Mouse (Mus musculus): Measurements from ENCODE around the gene Il1r1. TPM values are rescaled to one million over a fixed set of nuclear protein-coding genes. Genes with fewer than 3 reads are reported as not detected.

The Il1r1 gene
- polyA plus RNA-seq, 1 experiment from 2014 or later, result 22.0 TPM

GRCm38 (mm10) chr1:40190025-40190424 is 34.9 kb upstream of the Il1r1 start:
- no peak for DNase-seq (ENCODE audit: low spot score)
- Histone ChIP-seq H3K27me3 (replicated peaks; ENCODE audit: control insufficient read depth, insufficient read depth, low read length) (no peaks in the 10 kb centered on the region), H3K4me3 (ENCODE audit: low read depth, low read length) (no peak overlapping the region), H3K9ac (ENCODE audit: low read depth, low read length) (no peak overlapping the region), H3K9me3 (ENCODE audit: control insufficient read depth, low read length) (no peaks in the 10 kb centered on the region), H3K4me2 (no peak overlapping the region), H3K4me1 (replicated peaks; ENCODE audit: control insufficient read depth, insufficient read depth, low read length) (no peaks in the 10 kb centered on the region), H3K36me3 (ENCODE audit: control insufficient read depth, insufficient read depth, low read length) (no peaks in the 10 kb centered on the region), H3K27ac (ENCODE audit: low read depth, low read length) (no peak overlapping the region)
- WGBS, result 69% methylated on average over 5 of the region's 5 CpGs
- no peak for ATAC-seq (replicated peaks; ENCODE audit: low FRiP score)

- DNase-seq (ENCODE audit: low spot score) (no peak), ATAC-seq (replicated peaks; ENCODE audit: low FRiP score) (no peak)
- no peaks in the 10 kb centered on the region for H3K4me1 ChIP-seq (replicated peaks; ENCODE audit: control insufficient read depth, insufficient read depth, low read length)
- H3K9me3 ChIP-seq (ENCODE audit: control insufficient read depth, low read length), result no peaks in the 10 kb centered on the region
- H3K36me3 ChIP-seq (ENCODE audit: control insufficient read depth, insufficient read depth, low read length), result no peaks in the 10 kb centered on the region
- no peak overlapping the region for H3K9ac ChIP-seq (ENCODE audit: low read depth, low read length)
- H3K27me3 ChIP-seq (replicated peaks; ENCODE audit: control insufficient read depth, insufficient read depth, low read length), result no peaks in the 10 kb centered on the region
- no peak overlapping the region for H3K4me2 ChIP-seq
- no peak overlapping the region for H3K27ac ChIP-seq (ENCODE audit: low read depth, low read length)
- H3K4me3 ChIP-seq (ENCODE audit: low read depth, low read length), result no peak overlapping the region
- WGBS, result 68% methylated on average over 5 of the region's 5 CpGs
Observed at GRCm38 (mm10) chr1:40190837-40191236, 34.0 kb upstream of the Il1r1 start.

- H3K4me2 ChIP-seq, result no peak overlapping the region
- no peak overlapping the region for H3K27ac ChIP-seq (ENCODE audit: low read depth, low read length)
- no peaks in the 10 kb centered on the region for H3K27me3 ChIP-seq (replicated peaks; ENCODE audit: control insufficient read depth, insufficient read depth, low read length)
- ATAC-seq (replicated peaks; ENCODE audit: low FRiP score) (no peak), DNase-seq (ENCODE audit: low spot score) (no peak)
- H3K36me3 ChIP-seq (ENCODE audit: control insufficient read depth, insufficient read depth, low read length), result no peaks in the 10 kb centered on the region
- 85% methylated on average over 2 of the region's 2 CpGs for WGBS
- H3K9ac ChIP-seq (ENCODE audit: low read depth, low read length), result no peak overlapping the region
- no peaks in the 10 kb centered on the region for H3K9me3 ChIP-seq (ENCODE audit: control insufficient read depth, low read length)
- H3K4me1 ChIP-seq (replicated peaks; ENCODE audit: control insufficient read depth, insufficient read depth, low read length), result no peaks in the 10 kb centered on the region
- H3K4me3 ChIP-seq (ENCODE audit: low read depth, low read length), result no peak overlapping the region
Observed at GRCm38 (mm10) chr1:40194279-40194678, 30.6 kb upstream of the Il1r1 start.

- Histone ChIP-seq H3K4me3 (ENCODE audit: low read depth, low read length) (no peak overlapping the region), H3K9me3 (ENCODE audit: control insufficient read depth, low read length) (no peaks in the 10 kb centered on the region), H3K4me1 (replicated peaks; ENCODE audit: control insufficient read depth, insufficient read depth, low read length) (no peaks in the 10 kb centered on the region), H3K27ac (ENCODE audit: low read depth, low read length) (no peak overlapping the region), H3K36me3 (ENCODE audit: control insufficient read depth, insufficient read depth, low read length) (no peaks in the 10 kb centered on the region), H3K9ac (ENCODE audit: low read depth, low read length) (no peak overlapping the region), H3K4me2 (no peak overlapping the region), H3K27me3 (replicated peaks; ENCODE audit: control insufficient read depth, insufficient read depth, low read length) (no peaks in the 10 kb centered on the region)
- 50% methylated on average over 4 of the region's 4 CpGs for WGBS
- ATAC-seq (replicated peaks; ENCODE audit: low FRiP score), result no peak
- DNase-seq (ENCODE audit: low spot score), result peak; percentile 5
Observed at GRCm38 (mm10) chr1:40213337-40214159, 11.3 kb upstream of the Il1r1 start.

GRCm38 (mm10) chr1:40217521-40217920 is 7.4 kb upstream of the Il1r1 start:
- no peak overlapping the region for H3K4me2 ChIP-seq
- DNase-seq (ENCODE audit: low spot score), result no peak
- 85% methylated on average over 5 of the region's 5 CpGs for WGBS
- no peak overlapping the region for H3K4me3 ChIP-seq (ENCODE audit: low read depth, low read length)
- H3K36me3 ChIP-seq (ENCODE audit: control insufficient read depth, insufficient read depth, low read length), result no peaks in the 10 kb centered on the region
- H3K27me3 ChIP-seq (replicated peaks; ENCODE audit: control insufficient read depth, insufficient read depth, low read length), result no peaks in the 10 kb centered on the region
- no peak overlapping the region for H3K27ac ChIP-seq (ENCODE audit: low read depth, low read length)
- no peak overlapping the region for H3K9ac ChIP-seq (ENCODE audit: low read depth, low read length)
- ATAC-seq (replicated peaks; ENCODE audit: low FRiP score), result no peak
- no peaks in the 10 kb centered on the region for H3K4me1 ChIP-seq (replicated peaks; ENCODE audit: control insufficient read depth, insufficient read depth, low read length)
- no peaks in the 10 kb centered on the region for H3K9me3 ChIP-seq (ENCODE audit: control insufficient read depth, low read length)

- Histone ChIP-seq H3K27me3 (replicated peaks; ENCODE audit: control insufficient read depth, insufficient read depth, low read length) (no peaks in the 10 kb centered on the region), H3K9ac (ENCODE audit: low read depth, low read length) (no peak overlapping the region), H3K9me3 (ENCODE audit: control insufficient read depth, low read length) (no peaks in the 10 kb centered on the region), H3K4me1 (replicated peaks; ENCODE audit: control insufficient read depth, insufficient read depth, low read length) (no peaks in the 10 kb centered on the region), H3K4me2 (no peak overlapping the region), H3K36me3 (ENCODE audit: control insufficient read depth, insufficient read depth, low read length) (no peaks in the 10 kb centered on the region), H3K4me3 (ENCODE audit: low read depth, low read length) (no peak overlapping the region), H3K27ac (ENCODE audit: low read depth, low read length) (no peak overlapping the region)
- ATAC-seq (replicated peaks; ENCODE audit: low FRiP score) (no peak), DNase-seq (ENCODE audit: low spot score) (no peak)
- WGBS, result 50% methylated on average over 3 of the region's 3 CpGs
Observed at GRCm38 (mm10) chr1:40218603-40219002, 6.3 kb upstream of the Il1r1 start.

GRCm38 (mm10) chr1:40220549-40220948 is 4.3 kb upstream of the Il1r1 start:
- Histone ChIP-seq H3K9me3 (ENCODE audit: control insufficient read depth, low read length) (no peaks in the 10 kb centered on the region), H3K4me2 (no peak overlapping the region), H3K36me3 (ENCODE audit: control insufficient read depth, insufficient read depth, low read length) (no peaks in the 10 kb centered on the region), H3K9ac (ENCODE audit: low read depth, low read length) (no peak overlapping the region), H3K4me1 (replicated peaks; ENCODE audit: control insufficient read depth, insufficient read depth, low read length) (peaks cover 4% of the 10 kb centered on the region), H3K4me3 (ENCODE audit: low read depth, low read length) (no peak overlapping the region), H3K27ac (ENCODE audit: low read depth, low read length) (no peak overlapping the region), H3K27me3 (replicated peaks; ENCODE audit: control insufficient read depth, insufficient read depth, low read length) (no peaks in the 10 kb centered on the region)
- whole genome bisulfite sequencing, result 50% methylated on average over 1 of the region's 1 CpGs
- ATAC-seq (replicated peaks; ENCODE audit: low FRiP score), result no peak
- DNase-seq (ENCODE audit: low spot score), result no peak

- H3K27ac ChIP-seq (ENCODE audit: low read depth, low read length), result no peak overlapping the region
- no peak overlapping the region for H3K4me2 ChIP-seq
- ATAC-seq (replicated peaks; ENCODE audit: low FRiP score), result no peak
- 50% methylated on average over 4 of the region's 4 CpGs for WGBS
- peaks cover 4% of the 10 kb centered on the region for H3K4me1 ChIP-seq (replicated peaks; ENCODE audit: control insufficient read depth, insufficient read depth, low read length)
- H3K4me3 ChIP-seq (ENCODE audit: low read depth, low read length), result no peak overlapping the region
- no peaks in the 10 kb centered on the region for H3K27me3 ChIP-seq (replicated peaks; ENCODE audit: control insufficient read depth, insufficient read depth, low read length)
- no peak for DNase-seq (ENCODE audit: low spot score)
- no peak overlapping the region for H3K9ac ChIP-seq (ENCODE audit: low read depth, low read length)
- H3K9me3 ChIP-seq (ENCODE audit: control insufficient read depth, low read length), result no peaks in the 10 kb centered on the region
- H3K36me3 ChIP-seq (ENCODE audit: control insufficient read depth, insufficient read depth, low read length), result no peaks in the 10 kb centered on the region
Observed at GRCm38 (mm10) chr1:40221864-40222263, 3.0 kb upstream of the Il1r1 start.

- no peaks in the 10 kb centered on the region for H3K9me3 ChIP-seq (ENCODE audit: control insufficient read depth, low read length)
- WGBS, result 57% methylated on average over 8 of the region's 8 CpGs
- no peaks in the 10 kb centered on the region for H3K27me3 ChIP-seq (replicated peaks; ENCODE audit: control insufficient read depth, insufficient read depth, low read length)
- ATAC-seq (replicated peaks; ENCODE audit: low FRiP score), result no peak
- H3K9ac ChIP-seq (ENCODE audit: low read depth, low read length), result no peak overlapping the region
- no peak overlapping the region for H3K27ac ChIP-seq (ENCODE audit: low read depth, low read length)
- no peak overlapping the region for H3K4me3 ChIP-seq (ENCODE audit: low read depth, low read length)
- peaks cover 4% of the 10 kb centered on the region for H3K4me1 ChIP-seq (replicated peaks; ENCODE audit: control insufficient read depth, insufficient read depth, low read length)
- H3K4me2 ChIP-seq, result no peak overlapping the region
- no peaks in the 10 kb centered on the region for H3K36me3 ChIP-seq (ENCODE audit: control insufficient read depth, insufficient read depth, low read length)
- no peak for DNase-seq (ENCODE audit: low spot score)
Observed at GRCm38 (mm10) chr1:40222680-40223079, 2.2 kb upstream of the Il1r1 start.
